Mouse (Mus musculus) MEL (cell line): ENCODE measurements around the gene Dusp11. TPM values are rescaled to one million over a fixed set of nuclear protein-coding genes. Genes with fewer than 3 reads are reported as not detected.

ENCODE experiments used
- DNase-seq: peaks from one replicate; pipeline ENCODE4 v3.0.0; 2011; ENCODE audit warnings: low read depth, low spot score
- H3K27ac ChIP-seq: 2 replicates; pipeline ENCODE4 v1.5.1; 2012; ENCODE audit warnings: low read depth, mild to moderate bottlenecking, control low read depth, low read length, moderate library complexity; ENCODE audit not compliant: control insufficient read depth
- H3K27me3 ChIP-seq, 2 experiments: fragments of 150-350 bp in 1 of 2; sonication (generic) in 1 of 2; 2 replicates each; pipeline ENCODE4 v1.6.1; 2012; ENCODE audit warnings: low read length in 2 of 2, mild to moderate bottlenecking in 2 of 2, improper control_type of control experiment in 1 of 2, moderate library complexity in 1 of 2; ENCODE audit not compliant: insufficient read depth in 2 of 2, control insufficient read depth in 1 of 2
- H3K36me3 ChIP-seq, 2 experiments: 2 replicates each; pipeline ENCODE4 v1.6.1; 2012 to 2014; ENCODE audit warnings: low read length in 2 of 2, improper control_type of control experiment in 1 of 2, inconsistent platforms in 1 of 2, mild to moderate bottlenecking in 1 of 2; ENCODE audit not compliant: insufficient read depth in 2 of 2, control insufficient read depth in 1 of 2
- H3K4me1 ChIP-seq, 2 experiments: fragments of 150-350 bp in 1 of 2; sonication (generic) in 1 of 2; 2 replicates each; pipeline ENCODE4 v1.6.1; 2012; ENCODE audit warnings: low read length in 2 of 2, improper control_type of control experiment in 1 of 2, mild to moderate bottlenecking in 1 of 2; ENCODE audit not compliant: insufficient read depth in 2 of 2, control insufficient read depth in 1 of 2
- H3K4me3 ChIP-seq, 2 experiments: fragments of 150-350 bp in 1 of 2; sonication (generic) in 1 of 2; 2 replicates each; pipeline ENCODE4 v1.5.1; 2012; ENCODE audit warnings: low read depth in 2 of 2, low read length in 2 of 2, mild to moderate bottlenecking in 2 of 2, moderate library complexity in 2 of 2, control low read depth in 1 of 2, improper control_type of control experiment in 1 of 2; ENCODE audit not compliant: control insufficient read depth in 1 of 2, insufficient read depth in 1 of 2
- H3K79me2 ChIP-seq: 2 replicates; pipeline ENCODE4 v1.6.1; 2012; ENCODE audit warnings: mild to moderate bottlenecking, low read length, moderate library complexity; ENCODE audit not compliant: control insufficient read depth, poor library complexity, insufficient read depth
- H3K9ac ChIP-seq: 2 replicates; pipeline ENCODE4 v1.6.1; 2012; ENCODE audit warnings: low read depth, mild to moderate bottlenecking, control low read depth, low read length, moderate library complexity; ENCODE audit not compliant: control insufficient read depth, poor library complexity, severe bottlenecking
- H3K9me3 ChIP-seq: fragments of 150-350 bp; sonication (generic); replicated peaks from 2 replicates; pipeline ENCODE4 v1.6.1; 2012; ENCODE audit warnings: mild to moderate bottlenecking, low read length, improper control_type of control experiment, moderate library complexity; ENCODE audit not compliant: insufficient read depth
- BHLHE40 ChIP-seq: IDR thresholded peaks from 2 replicates; pipeline ENCODE4 v1.6.1; 2012; ENCODE audit warnings: low read depth, mild to moderate bottlenecking, inconsistent platforms, low read length, improper control_type of control experiment, borderline replicate concordance
- CHD1 ChIP-seq: IDR thresholded peaks from 2 replicates; pipeline ENCODE4 v1.6.1; 2012; ENCODE audit warnings: low read depth, mild to moderate bottlenecking, inconsistent platforms, low read length, improper control_type of control experiment
- CTCF ChIP-seq, 3 experiments: IDR thresholded peaks in 2 of 3; conservative IDR thresholded peaks in 1 of 3; 2 replicates each; pipeline ENCODE4 v1.5.1; 2011 to 2012; ENCODE audit warnings: low read length in 3 of 3, low read depth in 2 of 3, mild to moderate bottlenecking in 2 of 3, improper control_type of control experiment in 1 of 3, inconsistent platforms in 1 of 3, mixed read lengths in 1 of 3, moderate library complexity in 1 of 3; ENCODE audit not compliant: control insufficient read depth in 1 of 3, insufficient read depth in 1 of 3, poor library complexity in 1 of 3, severe bottlenecking in 1 of 3
- E2F4 ChIP-seq: IDR thresholded peaks from 2 replicates; pipeline ENCODE4 v1.6.1; 2011; ENCODE audit warnings: low read depth, low read length, improper control_type of control experiment, borderline replicate concordance
- ELF1 ChIP-seq: IDR thresholded peaks from 2 replicates; pipeline ENCODE4 v1.6.1; 2014; ENCODE audit warnings: low read depth, mild to moderate bottlenecking, inconsistent platforms, low read length, improper control_type of control experiment, moderate library complexity
- EP300 ChIP-seq, 2 experiments: IDR thresholded peaks; 2 replicates each; pipeline ENCODE4 v1.6.1; 2011; ENCODE audit warnings: improper control_type of control experiment in 2 of 2, low read length in 2 of 2, low read depth in 1 of 2, mild to moderate bottlenecking in 1 of 2
- GABPA ChIP-seq: IDR thresholded peaks from 2 replicates; pipeline ENCODE4 v1.6.1; 2012; ENCODE audit warnings: low read depth, mild to moderate bottlenecking, inconsistent platforms, low read length, improper control_type of control experiment, moderate library complexity
- GATA1 ChIP-seq: IDR thresholded peaks from 2 replicates; pipeline ENCODE4 v1.6.1; 2011; ENCODE audit warnings: low read depth, low read length, improper control_type of control experiment
- HCFC1 ChIP-seq: IDR thresholded peaks from 2 replicates; pipeline ENCODE4 v1.6.1; 2012; ENCODE audit warnings: low read depth, mild to moderate bottlenecking, inconsistent platforms, low read length, improper control_type of control experiment, moderate library complexity
- JUND ChIP-seq: IDR thresholded peaks from 2 replicates; pipeline ENCODE4 v1.6.1; 2011; ENCODE audit warnings: low read depth, mild to moderate bottlenecking, improper control_type of control experiment, low read length
- KAT2A ChIP-seq: conservative IDR thresholded peaks from 2 replicates; pipeline ENCODE4 v1.6.1; 2012; ENCODE audit warnings: low read depth, low read length, improper control_type of control experiment, inconsistent platforms
- MAZ ChIP-seq: IDR thresholded peaks from 2 replicates; pipeline ENCODE4 v1.6.1; 2012; ENCODE audit warnings: low read depth, mild to moderate bottlenecking, inconsistent platforms, low read length, improper control_type of control experiment
- MEF2A ChIP-seq: IDR thresholded peaks from 2 replicates; pipeline ENCODE4 v1.6.1; 2014; ENCODE audit warnings: low read depth, mild to moderate bottlenecking, inconsistent platforms, low read length, improper control_type of control experiment; ENCODE audit not compliant: poor library complexity, insufficient replicate concordance, severe bottlenecking; ENCODE audit errors: extremely low read depth
- MXI1 ChIP-seq: IDR thresholded peaks from 2 replicates; pipeline ENCODE4 v1.6.1; 2011; ENCODE audit warnings: mild to moderate bottlenecking, low read depth, low read length, improper control_type of control experiment
- MYB ChIP-seq: IDR thresholded peaks from 2 replicates; pipeline ENCODE4 v1.6.1; 2011; ENCODE audit warnings: mild to moderate bottlenecking, low read depth, low read length, improper control_type of control experiment
- MYC ChIP-seq: IDR thresholded peaks from 2 replicates; pipeline ENCODE4 v1.6.1; 2011; ENCODE audit warnings: low read depth, mild to moderate bottlenecking, low read length, improper control_type of control experiment, moderate library complexity
- NELFE ChIP-seq: IDR thresholded peaks from 2 replicates; pipeline ENCODE4 v1.6.1; 2011; ENCODE audit warnings: low read depth, low read length, improper control_type of control experiment
- NRF1 ChIP-seq: IDR thresholded peaks from 2 replicates; pipeline ENCODE4 v1.6.1; 2014; ENCODE audit warnings: low read depth, mild to moderate bottlenecking, inconsistent platforms, low read length, improper control_type of control experiment, moderate library complexity; ENCODE audit not compliant: poor library complexity, insufficient read depth, severe bottlenecking
- POLR2A ChIP-seq, 2 experiments: IDR thresholded peaks; 2 replicates each; pipeline ENCODE4 v1.6.1; 2011 to 2012; ENCODE audit warnings: low read length in 2 of 2, mild to moderate bottlenecking in 2 of 2, control low read depth in 1 of 2, improper control_type of control experiment in 1 of 2, low read depth in 1 of 2, moderate library complexity in 1 of 2; ENCODE audit not compliant: control insufficient read depth in 1 of 2, insufficient read depth in 1 of 2, poor library complexity in 1 of 2
- POLR2AphosphoS5 ChIP-seq: IDR thresholded peaks from 2 replicates; pipeline ENCODE4 v1.6.1; 2012; ENCODE audit warnings: low read depth, borderline replicate concordance, mild to moderate bottlenecking, inconsistent platforms, low read length, moderate library complexity, mixed read lengths
- RAD21 ChIP-seq: IDR thresholded peaks from 2 replicates; pipeline ENCODE4 v1.6.1; 2011; ENCODE audit warnings: mild to moderate bottlenecking, low read depth, low read length, improper control_type of control experiment
- RCOR1 ChIP-seq: IDR thresholded peaks from 2 replicates; pipeline ENCODE4 v1.6.1; 2012; ENCODE audit warnings: low read depth, mild to moderate bottlenecking, inconsistent platforms, low read length, improper control_type of control experiment
- SIN3A ChIP-seq: IDR thresholded peaks from 2 replicates; pipeline ENCODE4 v1.6.1; 2012; ENCODE audit warnings: low read length, improper control_type of control experiment, inconsistent platforms
- SMC3 ChIP-seq: IDR thresholded peaks from 2 replicates; pipeline ENCODE4 v1.6.1; 2011; ENCODE audit warnings: low read depth, low read length, improper control_type of control experiment
- TAL1 ChIP-seq: IDR thresholded peaks from 2 replicates; pipeline ENCODE4 v1.6.1; 2012; ENCODE audit warnings: mild to moderate bottlenecking, inconsistent platforms, low read length, moderate library complexity, mixed read lengths
- TBP ChIP-seq: IDR thresholded peaks from 2 replicates; pipeline ENCODE4 v1.8.0; 2011; ENCODE audit warnings: low read depth, low read length, improper control_type of control experiment
- TCF12 ChIP-seq: IDR thresholded peaks from 2 replicates; pipeline ENCODE4 v1.6.1; 2014; ENCODE audit warnings: low read depth, mild to moderate bottlenecking, inconsistent platforms, low read length, improper control_type of control experiment, moderate library complexity
- UBTF ChIP-seq: IDR thresholded peaks from 2 replicates; pipeline ENCODE4 v1.6.1; 2012; ENCODE audit warnings: low read depth, mild to moderate bottlenecking, inconsistent platforms, low read length, improper control_type of control experiment, moderate library complexity, borderline replicate concordance; ENCODE audit not compliant: insufficient read depth
- USF2 ChIP-seq, 2 experiments: IDR thresholded peaks; 2 replicates each; pipeline ENCODE4 v1.6.1; 2011 to 2012; ENCODE audit warnings: improper control_type of control experiment in 2 of 2, low read length in 2 of 2, borderline replicate concordance in 1 of 2, inconsistent platforms in 1 of 2, low read depth in 1 of 2, mild to moderate bottlenecking in 1 of 2; ENCODE audit not compliant: insufficient read depth in 1 of 2
- ZC3H11A ChIP-seq: IDR thresholded peaks from 2 replicates; pipeline ENCODE4 v1.6.1; 2012; ENCODE audit warnings: low read depth, mild to moderate bottlenecking, inconsistent platforms, low read length, improper control_type of control experiment
- ZKSCAN1 ChIP-seq: IDR thresholded peaks from 2 replicates; pipeline ENCODE4 v1.6.1; 2012; ENCODE audit warnings: low read depth, mild to moderate bottlenecking, inconsistent platforms, low read length, improper control_type of control experiment, moderate library complexity
- ZMIZ1 ChIP-seq: IDR thresholded peaks from 2 replicates; pipeline ENCODE4 v1.6.1; 2012; ENCODE audit warnings: low read depth, mild to moderate bottlenecking, inconsistent platforms, low read length, improper control_type of control experiment, moderate library complexity
- ZNF384 ChIP-seq: IDR thresholded peaks from 2 replicates; pipeline ENCODE4 v1.6.1; 2012; ENCODE audit warnings: low read depth, mild to moderate bottlenecking, inconsistent platforms, low read length, improper control_type of control experiment
- polyA plus RNA-seq, 2 experiments: library from polyadenylated mRNA; stranded (reverse) in 1 of 2; unstranded in 1 of 2; fragments of >175 nt in 1 of 2; fragments of >200 nt in 1 of 2; gene quantifications; 2 replicates each; pipeline versions ENCODE4 v1.2.1 to v1.2.4; 2012; ENCODE audit warnings: low replicate concordance in 2 of 2, low read depth in 1 of 2; ENCODE audit not compliant: insufficient read length in 2 of 2, insufficient read depth in 1 of 2, missing spikeins in 1 of 2
- total RNA-seq: library from RNA; depleted of rRNA; stranded (reverse); fragments of 300-350 nt; gene quantifications from 2 replicates; pipeline ENCODE4 v1.2.3, GENCODE M21; 2012

Dusp11 gene
- total and polyA plus RNA-seq, 3 experiments: 22.4 to 42.3 (median 33.2) TPM

GRCm38 (mm10) chr6:86009980-86010379 lies 48.5 kb upstream of the Dusp11 start (continued):
- 0 out of 2 replicates have a peak, but pooled peaks have one; percentile 38 for TF ChIP-seq MYC

GRCm38 (mm10) chr6:86004271-86005148 lies 43.0 kb upstream of the Dusp11 start:
- Histone ChIP-seq H3K27me3 (no peaks in the 10 kb centered on the region), H3K36me3 (no peaks in the 10 kb centered on the region), H3K4me1 (no peaks in the 10 kb centered on the region), H3K9me3 (no peaks in the 10 kb centered on the region), H3K4me3 (peak overlapping the region; percentile 25 to 42; a peak in 3 of 4 replicates), H3K79me2 (no peaks in the 10 kb centered on the region), H3K9ac (peak overlapping the region; percentile 18), H3K27ac (no peak overlapping the region)
- peak; percentile 89 for DNase-seq
- no peak for TF ChIP-seq TBP
- TF ChIP-seq USF2 (IDR thresholded peaks at IDR 0.05; ENCODE audit: borderline replicate concordance in 1 of 2, insufficient read depth in 1 of 2, low read depth in 1 of 2, low read length in 2 of 2): no peak
- peak; percentile 95 for TF ChIP-seq RAD21
- no peak for TF ChIP-seq TAL1
- no peak for TF ChIP-seq ZMIZ1
- TF ChIP-seq KAT2A: no peak
- TF ChIP-seq SIN3A: peak; percentile 49; the same call in 1 of the 2 replicates
- no peak for TF ChIP-seq JUND
- TF ChIP-seq NELFE: no peak
- no peak for TF ChIP-seq MXI1
- TF ChIP-seq ZNF384: no peak
- TF ChIP-seq HCFC1: 0 out of 2 replicates have a peak, but pooled peaks have one; percentile 12
- peak; percentile 91 to 98 (median 97) for TF ChIP-seq CTCF (IDR thresholded peaks at IDR 0.05 in 2 of 3, conservative IDR thresholded peaks at IDR 0.05 in 1 of 3; ENCODE audit: control insufficient read depth in 1 of 3, insufficient read depth in 1 of 3, low read depth in 2 of 3, low read length in 3 of 3, poor library complexity in 1 of 3, severe bottlenecking in 1 of 3)
- TF ChIP-seq EP300 (IDR thresholded peaks at IDR 0.05; ENCODE audit: low read depth in 1 of 2, low read length in 2 of 2): no peak
- no peak for TF ChIP-seq UBTF
- no peak for TF ChIP-seq CHD1
- TF ChIP-seq SMC3: peak; percentile 98
- TF ChIP-seq ZC3H11A: peak; percentile 93
- TF ChIP-seq GABPA: no peak
- 0 out of 2 replicates have a peak, but pooled peaks have one; percentile 17 for TF ChIP-seq MYC
- no peak for TF ChIP-seq POLR2AphosphoS5
- TF ChIP-seq MEF2A: no peak
- TF ChIP-seq TCF12: no peak
- no peak for TF ChIP-seq MAZ
- TF ChIP-seq RCOR1: no peak
- TF ChIP-seq ELF1: no peak
- no peak for TF ChIP-seq POLR2A (IDR thresholded peaks at IDR 0.05; ENCODE audit: control insufficient read depth in 1 of 2, insufficient read depth in 1 of 2, low read depth in 1 of 2, low read length in 2 of 2, poor library complexity in 1 of 2)
- no peak for TF ChIP-seq BHLHE40
- TF ChIP-seq ZKSCAN1: no peak
- no peak for TF ChIP-seq NRF1
- TF ChIP-seq MYB: no peak
- TF ChIP-seq E2F4: no peak
- no peak for TF ChIP-seq GATA1
